Mouse (Mus musculus): Measurements from ENCODE around the gene Gpsm2. TPM values are rescaled to one million over a fixed set of nuclear protein-coding genes. Genes with fewer than 3 reads are reported as not detected.
"Not testable (repeated sequence)": the region's sequence is repeated elsewhere in the genome, so short reads cannot be mapped to it uniquely, and the experiment has no call there.

The Gpsm2 gene
- polyA plus RNA-seq, 1 experiment from 2014 or later: 103 TPM

DNA sequence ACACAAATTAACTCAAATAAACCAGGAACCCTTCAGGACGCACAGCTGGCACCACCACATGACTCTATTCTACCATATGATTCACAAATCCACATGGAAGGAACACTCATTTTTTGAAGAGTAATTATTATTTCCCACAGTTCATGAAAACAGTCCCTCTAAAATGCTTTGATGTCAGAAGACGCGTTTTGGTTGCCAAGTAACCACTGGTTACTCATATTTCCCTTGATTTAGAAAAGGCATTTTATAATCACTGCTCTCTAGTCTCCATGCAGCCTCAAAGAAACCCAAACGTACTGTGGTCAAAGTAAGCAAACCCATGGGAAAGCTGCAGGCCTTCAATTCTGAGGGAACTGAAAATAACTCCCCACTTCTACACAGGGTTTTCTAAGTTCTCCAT, 32.1 kb downstream of the Gpsm2 start:
- Histone ChIP-seq H3K36me3 (peaks cover 61% of the 10 kb centered on the region), H3K4me3 (no peak overlapping the region), H3K4me2 (replicated peaks) (no peak overlapping the region; the same call in 1 of the 2 replicates), H3K9ac (no peak overlapping the region), H3K9me3 (no peaks in the 10 kb centered on the region), H3K27ac (peak overlapping the region; percentile 77), H3K27me3 (no peaks in the 10 kb centered on the region), H3K4me1 (peaks cover 23% of the 10 kb centered on the region)
- ATAC-seq (ENCODE audit: low FRiP score, low read depth): no peak
- 30% methylated on average over 4 of the region's 4 CpGs for WGBS

DNA sequence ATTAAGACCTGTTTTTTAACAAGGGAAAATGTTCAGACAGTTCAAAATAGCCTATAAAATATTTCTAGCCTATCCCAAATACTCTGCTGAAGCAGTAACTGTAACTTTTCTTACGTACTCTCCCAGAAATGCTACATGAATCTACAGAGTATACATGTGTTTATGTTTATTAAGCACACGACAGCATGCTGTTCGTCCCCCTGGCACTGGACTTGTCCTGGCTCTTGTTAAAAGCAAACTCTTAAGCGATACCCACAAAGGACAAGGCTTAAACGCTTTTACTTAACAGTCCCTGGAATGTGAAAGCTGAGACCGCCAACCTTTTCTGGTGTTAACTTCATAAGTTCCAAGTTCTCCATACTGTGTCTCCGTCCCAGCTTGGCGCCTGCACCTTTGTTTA, 32.7 kb downstream of the Gpsm2 start:
- Histone ChIP-seq H3K9me3 (no peaks in the 10 kb centered on the region), H3K4me3 (no peak overlapping the region), H3K36me3 (peaks cover 58% of the 10 kb centered on the region), H3K27ac (peak overlapping the region; percentile 77), H3K27me3 (no peaks in the 10 kb centered on the region), H3K4me1 (peaks cover 23% of the 10 kb centered on the region), H3K4me2 (replicated peaks) (peak overlapping the region; percentile 19; the same call in 1 of the 2 replicates), H3K9ac (no peak overlapping the region)
- ATAC-seq (ENCODE audit: low FRiP score, low read depth): peak; percentile 74
- WGBS: 31% methylated on average over 8 of the region's 8 CpGs

DNA sequence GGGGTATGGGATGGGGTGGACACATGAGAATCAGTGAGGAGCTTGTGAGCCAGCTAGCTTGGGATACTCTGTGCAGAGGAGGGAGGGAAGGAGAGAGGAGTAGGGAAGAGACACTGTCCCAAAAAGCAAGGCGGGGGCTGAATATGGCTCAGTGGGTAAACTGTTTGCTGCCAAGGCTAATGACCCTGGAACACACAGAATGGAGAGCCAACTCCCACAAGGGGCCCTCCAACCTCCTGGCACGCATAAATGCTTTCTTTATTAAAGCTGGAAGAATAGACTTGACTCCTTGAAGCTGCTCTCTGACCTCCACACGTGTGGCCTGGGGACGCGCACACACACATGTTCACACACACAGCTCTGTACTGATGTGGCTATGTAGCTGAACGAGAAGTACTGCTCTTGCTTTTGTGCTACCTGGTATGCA, 33.1 kb downstream of the Gpsm2 start:
- 46% methylated on average over 6 of the region's 6 CpGs for WGBS
- Histone ChIP-seq H3K27ac (peak overlapping the region; percentile 77), H3K27me3 (no peaks in the 10 kb centered on the region), H3K4me2 (replicated peaks) (no peak overlapping the region), H3K9me3 (no peaks in the 10 kb centered on the region), H3K9ac (no peak overlapping the region), H3K4me1 (peaks cover 23% of the 10 kb centered on the region), H3K36me3 (peaks cover 58% of the 10 kb centered on the region), H3K4me3 (no peak overlapping the region)
- peak; percentile 84 for ATAC-seq (ENCODE audit: low FRiP score, low read depth)

DNA sequence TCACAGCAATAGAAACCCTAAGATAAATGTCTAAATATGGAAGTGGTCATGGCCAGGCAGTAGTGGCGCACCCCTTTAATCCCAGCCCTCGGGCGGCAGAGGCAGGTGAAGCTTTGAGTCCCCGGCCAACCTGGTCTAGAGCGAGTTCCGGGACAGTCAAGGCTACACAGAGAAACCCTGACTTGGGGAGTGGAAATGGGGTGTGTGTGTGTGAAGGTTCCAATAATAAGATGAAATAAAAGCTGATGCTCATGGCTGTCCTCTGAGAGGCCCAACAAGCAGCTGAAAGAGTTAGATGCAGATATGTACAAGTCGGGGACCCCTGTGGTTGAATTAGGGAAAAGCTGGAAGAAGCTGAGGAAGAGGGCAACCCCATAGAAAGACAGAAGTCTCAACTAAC, 36.4 kb downstream of the Gpsm2 start:
- H3K9ac ChIP-seq: no peak overlapping the region
- H3K4me3 ChIP-seq: no peak overlapping the region
- ATAC-seq (ENCODE audit: low FRiP score, low read depth): no peak
- H3K36me3 ChIP-seq: peaks cover 78% of the 10 kb centered on the region
- no peak overlapping the region for H3K27ac ChIP-seq
- H3K27me3 ChIP-seq: no peaks in the 10 kb centered on the region
- WGBS: 93% methylated on average over 7 of the region's 7 CpGs
- H3K9me3 ChIP-seq: no peaks in the 10 kb centered on the region
- no peak overlapping the region for H3K4me2 ChIP-seq (replicated peaks)
- H3K4me1 ChIP-seq: peaks cover 20% of the 10 kb centered on the region

DNA sequence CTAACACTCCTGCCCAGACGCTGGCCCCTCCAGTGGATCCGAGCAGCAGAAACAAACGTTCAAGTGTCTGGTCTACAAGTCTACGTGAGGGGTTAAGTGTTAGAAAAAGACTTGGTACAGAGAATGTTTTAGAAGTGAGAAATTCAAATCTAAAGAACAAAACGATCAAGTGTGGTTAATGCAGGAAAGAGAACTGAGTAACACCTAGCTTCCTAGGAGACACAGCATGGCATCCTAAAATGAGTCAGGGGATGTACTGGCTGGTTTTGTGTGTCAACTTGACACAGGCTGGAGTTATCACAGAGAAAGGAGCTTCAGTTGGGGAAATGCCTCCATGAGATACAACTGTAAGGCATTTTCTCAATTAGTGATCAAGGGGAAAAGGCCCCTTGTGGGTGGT, 38.5 kb downstream of the Gpsm2 start:
- peaks cover 90% of the 10 kb centered on the region for H3K36me3 ChIP-seq
- not testable (repeated sequence) for H3K4me3 ChIP-seq; H3K4me1 ChIP-seq; H3K9me3 ChIP-seq; ATAC-seq (ENCODE audit: low FRiP score, low read depth); H3K4me2 ChIP-seq (replicated peaks); H3K9ac ChIP-seq; H3K27me3 ChIP-seq; H3K27ac ChIP-seq
- WGBS: 94% methylated on average over 5 of the region's 5 CpGs

DNA sequence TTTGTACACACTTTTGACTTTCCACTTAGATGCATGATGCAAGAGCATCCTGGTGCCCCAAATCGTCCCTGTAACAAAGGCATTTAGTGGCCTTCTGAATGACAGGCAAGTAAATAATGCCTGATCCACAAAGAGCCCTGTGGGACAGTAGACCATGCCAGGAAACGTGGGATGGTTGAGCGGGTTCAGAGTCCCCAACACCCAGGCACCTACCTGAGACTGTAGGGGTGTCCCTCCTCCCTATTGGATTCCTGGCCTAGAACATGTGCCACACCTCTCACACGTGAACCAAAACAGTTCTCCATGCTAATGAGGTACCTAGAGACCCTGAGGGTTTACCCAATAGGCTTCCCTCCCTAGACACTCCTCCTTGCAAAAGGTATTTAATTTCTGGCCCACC, 41.1 kb downstream of the Gpsm2 start:
- Histone ChIP-seq H3K4me2 (replicated peaks) (no peak overlapping the region), H3K27ac (no peak overlapping the region), H3K9ac (no peak overlapping the region), H3K9me3 (no peaks in the 10 kb centered on the region), H3K4me3 (no peak overlapping the region), H3K36me3 (peaks cover 93% of the 10 kb centered on the region), H3K4me1 (no peaks in the 10 kb centered on the region), H3K27me3 (no peaks in the 10 kb centered on the region)
- 83% methylated on average over 4 of the region's 4 CpGs for WGBS
- no peak for ATAC-seq (ENCODE audit: low FRiP score, low read depth)

DNA sequence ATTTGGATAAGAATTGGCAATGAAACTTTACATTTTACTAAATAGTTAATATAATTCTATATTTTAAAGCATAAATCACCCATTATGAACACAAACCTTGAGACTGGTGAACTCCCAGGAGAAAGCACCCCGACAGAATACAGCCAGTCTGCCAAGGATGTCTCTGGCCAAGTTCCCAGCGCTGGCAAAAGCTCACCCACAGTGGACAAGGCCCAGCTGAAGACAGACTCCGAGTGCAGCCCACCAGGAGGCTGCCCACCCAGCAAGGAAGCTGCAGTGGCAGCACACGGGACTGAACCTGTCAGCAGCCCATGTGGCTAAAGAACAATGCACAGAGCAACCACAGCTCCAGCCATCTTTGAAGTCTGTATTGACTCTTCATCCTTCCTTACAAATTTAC, 45.5 kb downstream of the Gpsm2 start:
- H3K9ac ChIP-seq: no peak overlapping the region
- WGBS: 76% methylated on average over 4 of the region's 4 CpGs
- no peak overlapping the region for H3K4me3 ChIP-seq

DNA sequence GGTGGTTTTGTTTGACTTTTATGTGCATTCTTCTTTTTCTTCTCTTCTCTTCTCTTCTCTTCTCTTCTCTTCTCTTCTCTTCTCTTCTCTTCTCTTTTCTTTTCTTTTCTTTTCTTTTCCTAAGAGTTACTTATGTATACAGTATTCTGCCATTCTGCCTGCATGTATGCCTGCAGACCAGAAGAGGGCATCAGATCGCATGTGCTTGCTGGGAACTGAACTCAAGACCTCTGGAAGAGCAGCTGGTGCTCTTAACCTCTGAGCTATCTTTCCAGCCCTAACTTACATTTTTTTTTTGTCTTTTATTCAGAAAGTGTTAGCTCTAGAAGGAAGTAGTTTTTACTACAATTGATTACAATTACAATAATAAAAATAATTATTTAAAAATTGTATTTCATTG, 61.2 kb downstream of the Gpsm2 start:
- Histone ChIP-seq H3K4me3 (no peak overlapping the region), H3K27ac (no peak overlapping the region), H3K4me2 (replicated peaks) (no peak overlapping the region), H3K9ac (no peak overlapping the region), H3K27me3 (no peaks in the 10 kb centered on the region), H3K4me1 (no peaks in the 10 kb centered on the region), H3K36me3 (peaks cover 46% of the 10 kb centered on the region), H3K9me3 (no peaks in the 10 kb centered on the region)
- 90% methylated on average over 1 of the region's 1 CpGs for WGBS
- ATAC-seq (ENCODE audit: low FRiP score, low read depth): no peak

More for the DNA sequence above, 45.5 kb downstream of the Gpsm2 start:
- Histone ChIP-seq H3K36me3 (peaks cover 88% of the 10 kb centered on the region), H3K27ac (no peak overlapping the region), H3K9me3 (no peaks in the 10 kb centered on the region), H3K27me3 (no peaks in the 10 kb centered on the region), H3K4me1 (no peaks in the 10 kb centered on the region), H3K4me2 (replicated peaks) (no peak overlapping the region)
- ATAC-seq (ENCODE audit: low FRiP score, low read depth): no peak

DNA sequence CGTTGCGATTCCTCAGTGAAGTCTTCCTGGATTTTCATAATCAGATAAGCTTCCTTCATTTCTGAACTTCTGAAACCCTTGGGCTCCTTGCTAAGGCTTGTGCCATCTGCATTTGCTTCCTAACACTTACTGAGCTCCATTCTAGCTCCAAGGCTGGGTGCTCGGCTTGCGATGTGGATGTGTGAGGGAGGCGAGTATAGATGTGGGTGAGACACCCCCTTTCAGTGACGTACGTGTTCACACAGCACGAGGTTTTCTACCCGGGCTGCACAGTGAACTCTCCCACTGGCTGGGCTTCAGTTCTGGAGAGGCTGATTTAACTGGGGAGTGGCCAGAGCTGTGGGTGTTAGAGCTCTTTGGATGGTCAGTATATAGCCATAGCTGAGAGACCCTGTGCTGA, 63.5 kb downstream of the Gpsm2 start:
- WGBS: 93% methylated on average over 9 of the region's 9 CpGs
- no peak overlapping the region for H3K4me2 ChIP-seq (replicated peaks)
- no peaks in the 10 kb centered on the region for H3K27me3 ChIP-seq
- no peak overlapping the region for H3K4me3 ChIP-seq
- no peak for ATAC-seq (ENCODE audit: low FRiP score, low read depth)
- H3K36me3 ChIP-seq: peaks cover 27% of the 10 kb centered on the region
- H3K9ac ChIP-seq: no peak overlapping the region
- peaks cover 9% of the 10 kb centered on the region for H3K4me1 ChIP-seq
- no peak overlapping the region for H3K27ac ChIP-seq
- H3K9me3 ChIP-seq: no peaks in the 10 kb centered on the region

DNA sequence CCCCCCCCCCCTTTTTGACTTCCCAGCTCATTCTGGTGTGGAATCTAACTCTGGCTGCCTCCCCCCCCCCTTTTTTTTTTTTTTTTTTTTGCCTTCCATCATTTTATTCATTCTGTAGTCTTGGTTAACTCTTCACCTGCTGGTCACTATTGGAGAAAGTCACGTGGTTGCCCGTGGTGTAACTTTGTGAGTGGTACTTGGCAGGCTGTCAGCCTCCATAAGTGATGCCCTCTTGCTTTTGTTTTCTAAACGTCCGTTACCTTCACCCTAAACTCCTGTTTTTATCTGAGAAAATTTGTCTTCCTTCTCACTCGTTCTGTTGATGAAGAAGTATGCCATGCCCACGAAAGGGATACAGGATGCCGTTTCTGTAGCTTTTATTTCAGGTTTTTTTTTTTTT, 66.6 kb downstream of the Gpsm2 start:
- peaks cover 6% of the 10 kb centered on the region for H3K36me3 ChIP-seq
- no peak overlapping the region for H3K27ac ChIP-seq
- no peaks in the 10 kb centered on the region for H3K9me3 ChIP-seq
- H3K27me3 ChIP-seq: no peaks in the 10 kb centered on the region
- no peak for ATAC-seq (ENCODE audit: low FRiP score, low read depth)
- no peak overlapping the region for H3K9ac ChIP-seq
- 86% methylated on average over 7 of the region's 7 CpGs for WGBS
- H3K4me3 ChIP-seq: no peak overlapping the region
- H3K4me1 ChIP-seq: peaks cover 13% of the 10 kb centered on the region
- H3K4me2 ChIP-seq (replicated peaks): peak overlapping the region; percentile 79

DNA sequence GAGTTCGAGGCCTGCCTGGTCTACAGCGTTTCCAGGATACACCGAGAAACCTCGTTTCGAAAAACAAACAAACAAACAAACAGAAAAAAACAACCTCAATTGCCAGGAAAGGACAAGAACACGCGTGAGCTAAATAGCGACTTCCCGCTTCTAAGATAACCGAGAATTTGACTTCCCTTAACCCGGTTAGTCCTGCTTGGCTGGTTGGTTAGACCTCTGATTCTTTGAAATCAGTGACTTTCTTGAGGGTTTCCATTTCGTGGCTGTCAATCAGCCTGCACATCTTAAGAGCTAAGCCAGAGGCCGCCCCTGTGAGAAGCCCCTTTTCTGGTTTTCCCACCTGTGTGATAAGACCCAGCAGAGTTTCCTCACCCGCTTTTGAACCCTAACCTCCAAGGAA, 67.5 kb downstream of the Gpsm2 start:
- 23% methylated on average over 14 of the region's 14 CpGs for WGBS
- Histone ChIP-seq H3K27ac (no peak overlapping the region), H3K9ac (peak overlapping the region; percentile 94), H3K36me3 (peaks cover 4% of the 10 kb centered on the region), H3K4me3 (peak overlapping the region; percentile 79), H3K9me3 (no peaks in the 10 kb centered on the region), H3K4me1 (peaks cover 13% of the 10 kb centered on the region), H3K27me3 (no peaks in the 10 kb centered on the region), H3K4me2 (replicated peaks) (peak overlapping the region; percentile 79)
- ATAC-seq (ENCODE audit: low FRiP score, low read depth): no peak

DNA sequence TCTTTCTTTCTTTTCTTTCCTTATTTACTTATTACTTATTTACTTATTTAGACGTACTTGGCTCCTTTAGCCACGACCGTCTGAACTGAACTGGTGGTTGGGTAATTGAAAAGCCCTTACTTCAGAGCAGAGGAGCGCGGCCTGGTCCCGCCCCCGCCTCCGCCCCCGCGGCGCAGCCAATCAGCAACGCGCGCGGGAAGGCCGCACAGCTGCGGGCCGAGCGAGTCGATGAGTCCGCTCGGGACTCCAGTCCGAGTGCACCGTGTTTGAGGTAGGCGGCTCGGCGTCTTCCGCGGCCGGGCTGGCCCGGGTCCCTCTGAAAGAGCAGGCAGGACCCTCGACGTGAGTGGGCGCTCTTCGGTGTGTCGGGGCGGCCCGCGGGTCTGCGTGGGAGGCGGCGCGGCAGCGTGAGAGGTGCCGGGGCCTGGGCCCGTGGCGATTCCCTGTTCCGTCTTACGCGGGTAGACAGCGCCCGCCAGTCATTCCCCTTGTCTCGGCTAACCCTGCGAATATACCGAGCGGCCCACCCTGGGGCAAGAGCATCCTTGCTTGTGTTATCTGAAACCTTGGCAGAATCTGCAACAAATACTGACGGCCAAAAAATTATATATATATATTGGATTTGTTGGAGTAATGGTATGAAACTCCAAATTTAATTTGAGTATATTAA, 68.3 kb downstream of the Gpsm2 start, which contains the start of gene Clcc1:
Gene Clcc1 (plus strand): TSS at position 204 of the 670 bp plus-strand sequence.
- WGBS: under 1% methylated on average over 57 of the region's 57 CpGs
- H3K27me3 ChIP-seq: no peaks in the 10 kb centered on the region
- peaks cover 13% of the 10 kb centered on the region for H3K4me1 ChIP-seq
- H3K27ac ChIP-seq: peak within 1 kb of the TSS; percentile 85
- ATAC-seq (ENCODE audit: low FRiP score, low read depth): peak; percentile 98
- H3K36me3 ChIP-seq: no peaks in the 10 kb centered on the region; the same call in 1 of the 2 replicates
- peak within 1 kb of the TSS; percentile 79 for H3K4me3 ChIP-seq
- peak within 1 kb of the TSS; percentile 79 for H3K4me2 ChIP-seq (replicated peaks)
- H3K9me3 ChIP-seq: no peaks in the 10 kb centered on the region
- peak within 1 kb of the TSS; percentile 94 for H3K9ac ChIP-seq

Data from limb, embryonic 13.5 days (tissue).